Mouse (Mus musculus): Measurements from ENCODE around the gene Zfp598. TPM values are rescaled to one million over a fixed set of nuclear protein-coding genes. Genes with fewer than 3 reads are reported as not detected.

Gene Zfp598
- polyA plus RNA-seq (2012; rRNA removed): 118 and 131 TPM in 2 replicates

DNA sequence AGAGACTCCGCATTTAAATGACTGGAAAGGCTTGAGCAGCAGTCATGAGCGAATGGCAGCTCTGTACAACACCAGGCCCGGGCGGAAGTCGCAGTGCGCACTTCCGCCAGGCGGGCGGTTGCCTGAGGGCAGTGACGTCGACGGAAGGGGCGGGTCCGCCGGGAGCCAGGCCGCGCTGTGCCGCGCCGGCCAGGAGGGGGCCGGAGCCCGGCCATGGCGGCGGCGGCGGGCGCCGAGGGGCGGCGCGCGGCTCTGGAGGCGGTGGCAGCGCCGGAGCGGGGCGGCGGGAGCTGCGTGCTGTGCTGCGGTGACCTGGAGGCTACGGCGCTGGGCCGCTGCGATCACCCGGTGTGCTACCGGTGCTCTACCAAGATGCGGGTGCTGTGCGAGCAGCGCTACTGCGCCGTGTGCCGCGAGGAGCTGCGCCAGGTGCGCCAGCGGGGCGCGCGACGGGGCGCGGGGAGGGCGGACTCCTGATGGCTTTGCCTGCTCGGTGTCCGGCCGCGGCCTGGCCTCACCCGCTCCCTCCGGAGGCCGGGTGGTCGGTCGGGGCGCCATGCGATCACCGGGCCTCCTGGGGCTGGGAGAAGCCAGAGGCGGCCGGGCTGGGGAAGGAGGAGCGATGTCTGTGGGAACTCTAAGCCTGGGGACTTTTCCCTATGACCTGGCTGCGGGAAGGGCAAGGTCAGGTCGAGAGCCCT, at the start of gene Zfp598:
Gene Zfp598 (plus strand): TSS at position 143 of the 701 bp plus-strand sequence.

DNA sequence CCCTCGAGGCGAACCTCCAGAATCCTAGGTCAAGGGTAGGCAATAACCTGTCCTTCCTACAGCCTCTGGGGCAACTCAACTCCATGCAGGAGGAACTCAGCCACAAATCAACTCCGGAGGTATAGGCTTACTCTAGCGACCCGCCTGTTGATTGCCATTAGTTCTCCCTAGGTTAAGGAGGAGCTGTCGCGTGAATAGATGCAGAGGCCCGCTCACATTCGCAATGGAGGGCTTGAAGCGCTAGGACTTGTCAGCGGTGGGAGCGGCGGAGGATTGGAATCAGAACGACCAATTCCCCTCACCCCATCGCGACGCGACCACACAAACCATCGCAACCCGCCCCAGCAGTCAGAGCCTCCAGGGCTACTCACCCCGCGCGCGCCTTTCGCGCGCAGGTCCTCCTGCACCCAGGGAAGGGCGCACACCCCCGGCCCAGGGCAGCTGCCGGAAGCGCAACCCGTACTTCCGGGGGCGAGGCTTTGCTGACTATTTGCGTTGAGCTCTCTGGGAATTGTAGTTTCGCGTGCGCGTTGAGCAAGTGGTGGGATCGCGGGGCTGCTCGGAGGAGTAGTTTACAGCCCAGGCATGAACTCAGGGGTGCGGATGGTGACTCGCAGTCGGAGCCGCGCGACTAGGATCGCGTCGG, 37.2 kb upstream of the Zfp598 start, which contains the start of the genes Tsc2 and Nthl1:
Gene Tsc2 (minus strand): TSS at position 464 of the 646 bp plus-strand sequence.
Gene Nthl1 (plus strand): TSS at position 514 of the 646 bp plus-strand sequence.

DNA sequence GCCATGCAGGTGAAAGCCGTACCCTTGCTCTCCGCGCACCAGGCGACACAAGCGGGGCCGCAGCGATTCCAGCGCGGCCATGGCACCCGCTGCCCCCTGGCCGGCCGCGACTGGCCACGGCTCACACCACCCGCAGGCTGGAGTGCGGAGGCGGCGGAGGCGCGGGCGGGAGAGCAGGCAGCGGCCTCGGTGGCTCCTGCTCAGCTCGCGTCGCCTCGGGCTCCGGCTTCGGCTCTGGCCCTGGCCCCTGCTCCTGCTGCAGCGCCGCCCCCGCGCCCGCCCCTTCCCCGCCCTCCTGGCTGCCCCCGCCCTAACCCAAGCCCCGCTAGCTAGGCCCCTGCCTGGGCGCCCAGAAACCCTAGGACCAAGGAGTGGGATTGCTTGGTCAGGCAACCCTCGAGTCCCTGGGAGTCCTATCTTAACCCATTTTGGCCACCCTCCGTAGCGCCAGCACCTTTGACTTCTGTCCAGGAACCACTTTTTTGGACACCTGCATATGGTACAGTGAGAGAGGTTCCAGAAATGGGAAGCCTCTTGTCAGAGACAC, 19.3 kb upstream of the Zfp598 start, which contains the start of gene Slc9a3r2:
Gene Slc9a3r2 (minus strand): TSS at position 258 of the 547 bp plus-strand sequence.

DNA sequence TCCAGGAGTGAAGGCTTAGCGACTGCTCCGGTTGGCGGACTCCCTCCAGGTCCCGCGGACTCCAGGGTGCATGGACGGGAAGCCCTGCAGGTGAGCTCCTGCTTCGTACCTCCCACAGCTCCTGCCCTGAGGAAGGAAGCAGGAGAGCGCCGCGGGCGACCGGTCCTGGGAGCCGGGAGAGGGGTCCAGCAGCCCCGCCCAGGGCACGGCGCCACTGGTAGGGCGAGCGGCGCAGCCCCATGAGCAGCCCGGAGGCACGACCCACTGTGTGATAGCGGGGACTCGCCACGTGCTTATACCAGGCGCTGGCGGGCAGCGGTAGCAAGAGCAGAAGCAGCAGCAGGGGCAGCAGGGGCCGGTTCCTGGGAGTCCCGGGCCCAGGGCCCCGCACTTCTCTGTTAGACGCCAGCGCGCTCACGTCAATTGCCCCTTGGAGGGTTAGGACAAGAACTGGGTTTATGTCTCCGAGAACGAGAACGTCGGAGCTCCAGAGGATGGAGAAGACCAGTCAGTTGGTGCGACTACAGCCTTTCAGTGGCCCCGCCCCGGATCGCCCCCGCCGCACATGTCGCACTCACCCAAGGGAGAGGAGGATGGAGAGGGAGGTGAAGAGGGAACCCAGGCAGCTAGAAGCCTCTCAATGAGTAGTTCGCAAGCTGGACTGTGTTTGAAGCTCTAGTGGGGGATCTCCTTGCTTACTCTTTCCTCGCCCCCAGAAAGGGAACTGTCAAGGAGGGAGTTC, 11.3 kb upstream of the Zfp598 start, which contains the start of gene Npw:
Gene Npw (minus strand): TSS at position 441 of the 742 bp plus-strand sequence.

DNA sequence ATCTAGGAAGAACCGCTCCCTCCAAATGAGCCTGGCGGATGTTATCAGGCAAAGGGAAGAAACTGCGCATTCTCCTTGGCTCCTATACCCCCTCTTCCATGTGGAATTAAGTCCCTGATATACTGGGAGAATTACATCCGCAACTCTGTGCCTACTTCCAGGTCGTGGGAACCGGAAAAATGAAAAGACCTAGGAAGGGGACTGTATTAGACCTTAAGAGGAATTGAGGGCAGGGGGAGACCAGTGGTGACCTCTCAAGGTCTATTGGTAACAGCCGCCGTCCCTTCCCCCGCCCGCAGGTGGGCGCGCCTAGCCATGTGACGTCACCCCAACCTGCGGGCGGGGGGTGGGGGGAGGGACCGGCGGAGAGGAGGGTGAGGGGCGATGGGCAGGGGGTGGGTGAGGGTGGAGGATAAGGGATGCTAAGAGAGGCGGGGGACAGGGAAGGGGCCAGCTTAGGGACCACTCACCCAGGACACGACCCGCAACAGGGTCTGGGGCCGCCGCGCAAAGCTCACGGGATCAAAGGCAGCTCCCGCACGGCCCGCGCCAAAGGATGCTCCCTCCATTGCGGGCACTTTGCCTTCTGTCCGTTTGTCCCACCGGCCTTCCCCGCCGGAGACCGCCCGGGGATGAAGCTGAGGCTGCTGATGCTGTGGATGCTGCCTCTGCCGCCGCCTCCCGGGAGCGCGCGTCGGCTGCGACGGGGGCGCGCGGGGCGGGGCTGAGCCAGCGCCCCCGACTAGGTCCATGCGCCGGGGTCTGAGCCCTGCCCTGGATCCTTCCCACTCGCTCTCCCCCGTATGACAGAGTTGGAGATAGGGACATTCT, 20.0 kb downstream of the Zfp598 start, which contains the start of gene Syngr3:
Gene Syngr3 (minus strand): TSS at position 705 of the 831 bp plus-strand sequence.

DNA sequence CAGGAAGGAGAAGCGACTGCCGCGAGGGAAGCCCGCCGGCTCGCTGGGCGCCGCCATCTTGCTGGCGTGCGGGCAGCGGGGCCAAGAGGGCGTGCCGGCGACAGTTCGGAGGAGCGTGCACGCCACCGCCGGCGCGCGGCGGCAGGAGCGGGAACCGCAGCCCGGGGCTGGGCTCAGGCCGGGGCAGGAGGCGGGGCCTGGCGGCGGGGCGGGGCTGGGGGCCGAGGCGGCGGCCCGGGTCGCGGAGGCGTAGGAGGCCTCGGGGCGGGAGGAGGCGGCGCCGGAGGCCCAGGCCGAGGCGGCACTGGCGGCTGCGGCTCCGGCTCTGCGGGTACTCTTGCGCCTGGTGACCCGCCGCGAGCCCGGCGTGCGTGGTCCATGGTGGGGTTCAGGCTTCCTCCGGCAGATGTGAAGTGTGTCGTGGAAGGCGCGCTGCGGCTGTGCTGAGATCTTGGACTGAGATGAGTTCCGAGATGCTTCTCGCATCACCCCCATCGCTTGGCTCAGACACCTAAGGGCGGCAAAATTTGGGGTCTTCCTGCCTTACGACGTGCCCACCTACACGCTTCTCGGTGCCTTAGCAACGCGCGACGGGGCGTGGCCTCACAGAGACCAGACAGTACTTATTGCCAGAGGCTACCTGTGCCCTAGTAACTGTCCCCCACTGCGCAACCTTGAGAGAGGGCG, 26.7 kb downstream of the Zfp598 start, which contains the start of the genes Gfer and Noxo1:
Gene Gfer (minus strand): TSS at position 146 of the 687 bp plus-strand sequence.
Gene Noxo1 (plus strand): TSS at position 224 of the 687 bp plus-strand sequence.

DNA sequence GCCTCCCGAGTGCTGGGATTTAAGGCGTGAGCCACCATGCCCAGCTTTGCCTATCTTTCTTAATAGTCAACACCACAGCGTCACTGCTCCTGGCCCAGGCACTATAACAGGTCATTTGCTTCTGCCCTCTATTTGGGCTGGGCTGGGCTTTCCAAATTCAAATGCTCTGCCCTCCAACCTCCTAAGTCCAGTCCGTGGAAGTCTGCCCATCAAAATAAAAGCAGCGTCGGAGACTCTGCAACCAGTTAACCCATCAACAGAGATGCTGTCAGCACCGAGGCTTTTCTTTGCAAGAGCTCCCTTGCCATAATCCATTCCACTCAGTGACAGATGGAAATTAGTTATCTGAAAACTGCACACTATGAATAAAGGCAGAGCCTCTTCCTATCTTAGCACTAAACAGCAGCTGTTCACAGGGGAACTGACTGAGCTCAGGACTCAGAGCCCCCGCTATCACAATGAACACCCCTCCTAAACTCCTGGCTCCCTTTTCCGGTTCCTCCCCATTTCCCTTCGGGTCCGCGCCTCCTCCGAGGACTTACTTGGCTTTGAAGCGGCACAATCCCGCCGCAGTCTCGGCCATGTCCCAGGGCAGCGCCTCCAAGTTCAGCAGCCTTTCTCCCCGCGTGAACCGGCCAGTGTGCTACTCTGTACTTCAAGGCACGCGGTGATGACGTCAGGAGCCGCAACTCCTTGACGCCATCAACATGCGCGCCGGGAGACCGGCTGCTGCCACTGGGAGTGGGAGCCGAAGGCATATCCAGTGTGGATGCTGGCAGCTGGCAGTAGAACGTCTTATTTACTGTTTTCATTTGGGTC, 37.7 kb downstream of the Zfp598 start, which contains the start of gene Tbl3:
Gene Tbl3 (minus strand): TSS at position 679 of the 819 bp plus-strand sequence.

DNA sequence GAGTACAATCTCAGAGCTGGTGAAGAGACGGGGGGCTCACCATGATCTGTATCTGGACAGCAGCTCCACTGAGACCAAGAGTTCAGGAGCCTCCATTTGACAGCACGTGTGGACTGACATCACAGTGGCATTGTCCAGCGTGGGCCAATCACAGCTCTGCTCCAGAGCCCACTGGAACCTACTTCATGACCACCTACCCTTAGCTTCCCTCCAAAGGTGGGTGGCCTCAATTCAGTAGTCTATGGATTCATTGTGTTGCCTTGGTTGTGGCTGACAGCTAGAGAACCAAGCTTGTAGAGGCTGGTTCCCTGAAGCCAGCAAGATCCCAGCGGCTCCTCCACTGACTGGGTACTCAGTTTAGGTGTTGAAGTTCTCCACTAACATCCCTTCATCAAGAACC, 48.5 kb downstream of the Zfp598 start, which contains the start of the genes Rnf151 and Rps2:
Gene Rnf151 (minus strand): TSS at position 121 of the 400 bp plus-strand sequence.
Gene Rps2 (plus strand): TSS at position 174 of the 400 bp plus-strand sequence.

DNA sequence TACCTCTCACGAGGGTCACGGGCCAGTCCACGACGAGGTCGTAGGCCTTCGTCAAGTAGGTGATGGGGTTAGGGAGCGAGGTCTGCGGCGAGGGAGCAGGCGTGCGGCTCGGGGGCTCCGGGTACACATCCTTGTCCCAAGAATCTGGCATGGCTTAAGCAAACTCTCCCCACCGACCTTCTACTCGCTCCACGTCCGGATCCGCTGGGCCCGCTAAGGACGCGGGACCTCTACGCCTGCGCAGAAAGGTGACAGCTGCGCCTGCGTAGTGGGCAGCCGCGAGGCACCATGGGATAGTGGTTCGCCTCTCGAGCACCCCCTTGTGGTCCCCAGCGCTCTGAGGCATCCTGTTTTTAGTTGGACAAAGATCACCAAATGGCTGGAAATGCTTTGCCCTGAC, 54.7 kb downstream of the Zfp598 start, which contains the start of gene Ndufb10:
Gene Ndufb10 (minus strand): TSS at position 295 of the 400 bp plus-strand sequence.

DNA sequence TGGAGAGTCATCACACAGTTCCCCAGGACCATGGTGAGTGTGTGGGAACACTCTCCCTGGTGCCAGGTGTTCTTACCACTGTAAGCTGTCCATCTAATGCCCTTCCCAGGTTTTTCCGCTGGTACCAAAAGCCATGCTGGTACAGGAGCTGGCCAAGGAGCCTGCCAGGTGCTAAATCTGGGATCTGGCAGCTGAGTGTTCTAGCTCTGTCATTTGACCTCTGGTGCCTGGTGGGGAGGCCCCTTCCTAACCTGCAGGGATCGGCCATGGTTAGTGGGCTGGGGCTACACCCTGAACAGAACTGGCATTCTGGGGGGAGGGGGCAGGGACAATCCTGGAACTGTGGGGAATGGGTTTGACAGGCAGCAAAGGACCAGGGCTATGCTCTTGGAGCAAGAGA, 58.1 kb downstream of the Zfp598 start, which contains the start of gene Rpl3l:
Gene Rpl3l (plus strand): TSS at position 203 of the 400 bp plus-strand sequence.

Other genes with a start within 250 kb of the Zfp598 start
- gene Eci1, start 243.0 kb upstream of the Zfp598 start, polyA plus RNA-seq (2012; rRNA removed): 124 and 139 TPM in 2 replicates
- gene Dnase1l2, start 226.6 kb upstream of the Zfp598 start, polyA plus RNA-seq (2012; rRNA removed): 7.9 and 13.4 TPM in 2 replicates
- gene E4f1, start 199.4 kb upstream of the Zfp598 start, polyA plus RNA-seq (2012; rRNA removed): 146 and 150 TPM in 2 replicates
- 123 and 142 TPM in 2 replicates for gene Pgp, start 199.3 kb upstream of the Zfp598 start, polyA plus RNA-seq (2012; rRNA removed)
- gene Bricd5, start 195.8 kb upstream of the Zfp598 start, polyA plus RNA-seq (2012; rRNA removed): 0.92 and 1.0 TPM in 2 replicates
- gene Mlst8, start 190.6 kb upstream of the Zfp598 start, polyA plus RNA-seq (2012; rRNA removed): 40.6 and 58.0 TPM in 2 replicates
- 49.0 and 53.5 TPM in 2 replicates for gene Caskin1, start 181.1 kb upstream of the Zfp598 start, polyA plus RNA-seq (2012; rRNA removed)
- 253 and 318 TPM in 2 replicates for gene Traf7, start 141.7 kb upstream of the Zfp598 start, polyA plus RNA-seq (2012; rRNA removed)
- 0.71 and 1.4 TPM in 2 replicates for gene Rab26, start 135.5 kb upstream of the Zfp598 start, polyA plus RNA-seq (2012; rRNA removed)
- 158 and 173 TPM in 2 replicates for gene Pkd1, start 119.9 kb upstream of the Zfp598 start, polyA plus RNA-seq (2012; rRNA removed)
- 200 and 211 TPM in 2 replicates for gene Tsc2, start 37.1 kb upstream of the Zfp598 start, polyA plus RNA-seq (2012; rRNA removed)
- 33.4 and 40.4 TPM in 2 replicates for gene Nthl1, start 37.0 kb upstream of the Zfp598 start, polyA plus RNA-seq (2012; rRNA removed)
- 154 and 188 TPM in 2 replicates for gene Slc9a3r2, start 19.4 kb upstream of the Zfp598 start, polyA plus RNA-seq (2012; rRNA removed)
- 0.40 and 0.53 TPM in 2 replicates for gene Npw, start 11.2 kb upstream of the Zfp598 start, polyA plus RNA-seq (2012; rRNA removed)
- gene Syngr3, start 20.3 kb downstream of the Zfp598 start, polyA plus RNA-seq (2012; rRNA removed): 1.6 and 1.7 TPM in 2 replicates
- gene Gfer, start 26.5 kb downstream of the Zfp598 start, polyA plus RNA-seq (2012; rRNA removed): 40.5 and 66.7 TPM in 2 replicates
- gene Noxo1, start 26.5 kb downstream of the Zfp598 start, polyA plus RNA-seq (2012; rRNA removed): 19.1 and 19.6 TPM in 2 replicates
- gene Tbl3, start 38.0 kb downstream of the Zfp598 start, polyA plus RNA-seq (2012; rRNA removed): 105 and 112 TPM in 2 replicates
- gene Rnf151, start 48.4 kb downstream of the Zfp598 start, polyA plus RNA-seq (2012; rRNA removed): 0.34 and 1.4 TPM in 2 replicates
- gene Rps2, start 48.4 kb downstream of the Zfp598 start, polyA plus RNA-seq (2012; rRNA removed): 4,445 and 4,526 TPM in 2 replicates
- 198 and 335 TPM in 2 replicates for gene Ndufb10, start 54.8 kb downstream of the Zfp598 start, polyA plus RNA-seq (2012; rRNA removed)
- not detected in 2 replicates for gene Rpl3l, start 58.1 kb downstream of the Zfp598 start, polyA plus RNA-seq (2012; rRNA removed)
- gene Msrb1, start 67.0 kb downstream of the Zfp598 start, polyA plus RNA-seq (2012; rRNA removed): 42.7 and 55.4 TPM in 2 replicates
- 8.5 and 15.0 TPM in 2 replicates for gene Hs3st6, start 83.3 kb downstream of the Zfp598 start, polyA plus RNA-seq (2012; rRNA removed)
- gene Meiob, start 134.6 kb downstream of the Zfp598 start, polyA plus RNA-seq (2012; rRNA removed): not detected in 2 replicates
- 105 and 136 TPM in 2 replicates for gene Hagh, start 170.5 kb downstream of the Zfp598 start, polyA plus RNA-seq (2012; rRNA removed)
- 16.7 and 17.3 TPM in 2 replicates for gene Fahd1, start 180.7 kb downstream of the Zfp598 start, polyA plus RNA-seq (2012; rRNA removed)
- gene Igfals, start 196.3 kb downstream of the Zfp598 start, polyA plus RNA-seq (2012; rRNA removed): 10.1 and 12.4 TPM in 2 replicates
- 33.0 and 41.1 TPM in 2 replicates for gene Nubp2, start 216.7 kb downstream of the Zfp598 start, polyA plus RNA-seq (2012; rRNA removed)
- gene Spsb3, start 217.0 kb downstream of the Zfp598 start, polyA plus RNA-seq (2012; rRNA removed): 112 and 120 TPM in 2 replicates
- gene Eme2, start 225.4 kb downstream of the Zfp598 start, polyA plus RNA-seq (2012; rRNA removed): 51.8 and 56.8 TPM in 2 replicates
- gene Mrps34, start 225.4 kb downstream of the Zfp598 start, polyA plus RNA-seq (2012; rRNA removed): 278 and 448 TPM in 2 replicates
- 76.6 and 85.3 TPM in 2 replicates for gene Nme3, start 226.8 kb downstream of the Zfp598 start, polyA plus RNA-seq (2012; rRNA removed)